Mouse (Mus musculus): ENCODE results near the gene Psmb7. TPM values are rescaled to one million over a fixed set of nuclear protein-coding genes. Genes with fewer than 3 reads are reported as not detected.
A peak's percentile ranks its signal among the peaks of the same experiment; 100 is the strongest.

Psmb7 gene
- total RNA-seq (2021) = 100 to 1,000 TPM; 250 to 253 TPM

DNA sequence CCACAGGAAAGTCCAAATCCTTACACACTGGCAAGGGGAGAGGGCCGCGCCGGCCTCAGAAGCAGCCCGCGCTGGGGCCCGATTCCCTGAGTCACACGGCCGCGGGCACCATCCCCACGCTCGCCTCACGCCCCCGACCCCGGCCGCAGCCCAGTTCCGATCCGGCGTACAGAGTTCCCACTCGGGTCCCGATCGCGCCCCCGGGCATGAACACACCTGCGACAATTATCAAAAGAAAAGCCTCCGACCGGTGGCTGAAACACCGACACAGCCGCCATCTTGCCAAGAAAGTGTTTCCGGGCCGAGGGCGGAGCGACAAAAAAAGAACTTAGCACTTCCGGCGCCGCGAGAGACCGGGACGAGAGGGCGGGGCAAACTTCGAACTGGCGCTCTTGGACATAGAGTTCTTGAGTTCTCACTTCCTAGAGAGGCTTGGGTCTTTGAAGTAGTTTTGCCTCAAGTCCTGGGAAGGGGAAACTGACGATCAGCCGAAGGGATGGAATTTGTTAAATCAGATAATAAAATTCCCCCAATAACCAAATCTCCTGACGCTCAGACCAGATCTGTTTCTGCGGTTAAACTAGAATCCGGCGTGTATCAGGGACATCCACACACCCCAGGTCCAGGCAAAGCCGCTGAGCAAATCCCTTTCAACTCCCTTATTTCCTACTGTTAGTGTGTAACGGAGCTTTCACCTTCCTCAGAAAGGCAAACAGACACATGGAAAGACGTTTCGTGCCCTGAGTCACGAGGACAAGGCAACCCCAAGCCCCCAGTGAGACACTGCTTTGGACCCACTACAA, at the start of gene Psmb7:
Gene Psmb7, minus strand, starts transcription at position 463 of the 803 bp plus-strand sequence.
- intact Hi-C loops (cut with DNase I) = loop anchor here (2.0 to 10.0 kb wide), 3 partner anchors 15 to 361 kb away; partner anchors contain the start of genes Arpc5l, Dennd1a and Rpl35
- DNase-seq (ENCODE audit: low spot score) = peak; percentile 73

DNA sequence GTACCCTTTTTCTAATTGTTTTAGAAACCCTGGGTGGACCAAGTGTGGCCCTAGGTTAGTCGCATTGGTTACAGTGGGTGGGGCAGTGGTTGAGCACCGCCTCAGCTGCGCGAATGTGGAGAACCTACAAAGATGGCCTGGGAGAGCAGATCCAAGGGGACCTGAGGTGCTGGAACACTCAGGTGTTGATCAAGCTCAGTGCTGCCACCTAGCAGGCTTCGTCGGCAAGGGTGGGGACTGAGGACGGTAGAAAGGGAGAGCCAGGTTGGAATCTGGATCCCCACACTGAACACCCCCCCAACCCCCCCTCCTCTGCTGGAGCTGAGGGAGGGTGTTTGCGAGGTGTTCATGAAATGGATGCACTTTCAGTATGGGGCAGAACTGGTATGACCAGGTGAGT, 47.7 kb upstream of the Psmb7 start:
- DNase-seq (ENCODE audit: low spot score) = no peak
- intact Hi-C loops (cut with DNase I) = no loop called here

DNA sequence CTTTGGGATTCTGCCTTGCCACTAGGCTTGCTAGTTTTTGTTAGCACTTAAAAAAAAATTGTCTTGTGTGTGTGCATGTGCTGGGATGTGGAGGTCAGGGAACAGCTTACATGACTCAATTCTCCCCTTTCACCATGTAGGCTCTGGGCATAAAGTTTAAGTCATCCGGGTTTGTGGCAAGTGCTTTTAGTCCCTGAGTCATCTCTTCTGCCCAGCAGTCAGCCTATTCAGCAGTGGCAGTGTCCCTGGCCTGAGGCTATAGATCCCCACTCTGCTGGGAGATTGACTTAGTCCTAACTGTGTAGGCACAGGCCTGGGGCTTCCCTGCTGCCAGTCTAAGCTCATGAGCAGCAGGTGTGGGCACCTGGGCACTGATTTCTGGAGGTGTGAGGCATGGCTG, 46.0 kb upstream of the Psmb7 start:
- intact Hi-C loops (cut with DNase I) = no loop called here
- no peak for DNase-seq (ENCODE audit: low spot score)

- DNase-seq (ENCODE audit: low spot score) = no peak
- intact Hi-C loops (cut with DNase I) = no loop called here
These were observed 45.1 kb upstream of the Psmb7 start for GRCm38 (mm10) chr2:38688791-38689520.

DNA sequence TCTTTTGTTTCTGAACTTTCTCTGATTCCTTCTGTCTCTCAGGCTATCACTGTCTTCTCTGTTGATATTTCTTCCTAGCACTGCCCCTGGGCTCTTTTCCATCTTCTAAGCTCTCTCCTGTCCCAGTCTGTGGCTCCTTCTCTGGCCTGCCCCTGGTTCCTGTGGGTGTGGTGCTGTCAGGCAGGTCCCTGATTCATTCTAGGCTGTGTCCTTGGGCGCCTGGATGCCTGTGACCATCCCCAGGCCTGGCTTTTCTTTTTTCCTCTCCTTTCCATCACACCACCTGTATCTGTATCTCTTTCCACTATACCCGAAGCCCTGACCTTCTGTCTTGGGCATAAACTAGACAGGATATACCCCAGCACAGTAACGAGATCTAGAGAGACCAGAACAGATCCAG, 41.9 kb upstream of the Psmb7 start:
- no peak for DNase-seq (ENCODE audit: low spot score)
- intact Hi-C loops (cut with DNase I) = no loop called here

DNA sequence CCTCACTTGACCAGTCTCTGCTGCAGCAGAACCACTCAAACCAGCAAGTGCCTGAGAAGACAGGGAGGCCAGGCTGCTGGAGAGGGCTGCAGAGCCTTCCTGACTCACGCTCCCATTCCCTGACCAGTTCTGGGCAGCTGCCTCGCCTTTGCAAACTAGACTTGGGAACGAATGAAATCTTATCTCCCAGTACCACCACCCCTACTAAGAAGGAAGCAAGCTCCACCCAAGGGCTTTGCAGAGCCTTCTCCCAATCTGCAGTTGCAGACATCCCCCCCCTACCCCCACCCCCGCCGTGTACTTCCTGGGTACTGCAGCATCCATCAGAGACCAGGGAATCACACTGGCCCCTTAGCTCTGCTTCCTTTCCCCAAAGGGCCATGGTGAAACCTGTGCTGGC, 39.2 kb upstream of the Psmb7 start:
- intact Hi-C loops (cut with DNase I) = no loop called here
- DNase-seq (ENCODE audit: low spot score) = no peak

GRCm38 (mm10) chr2:38682209-38682608, 38.3 kb upstream of the Psmb7 start:
- no peak for DNase-seq (ENCODE audit: low spot score)
- intact Hi-C loops (cut with DNase I) = no loop called here

DNA sequence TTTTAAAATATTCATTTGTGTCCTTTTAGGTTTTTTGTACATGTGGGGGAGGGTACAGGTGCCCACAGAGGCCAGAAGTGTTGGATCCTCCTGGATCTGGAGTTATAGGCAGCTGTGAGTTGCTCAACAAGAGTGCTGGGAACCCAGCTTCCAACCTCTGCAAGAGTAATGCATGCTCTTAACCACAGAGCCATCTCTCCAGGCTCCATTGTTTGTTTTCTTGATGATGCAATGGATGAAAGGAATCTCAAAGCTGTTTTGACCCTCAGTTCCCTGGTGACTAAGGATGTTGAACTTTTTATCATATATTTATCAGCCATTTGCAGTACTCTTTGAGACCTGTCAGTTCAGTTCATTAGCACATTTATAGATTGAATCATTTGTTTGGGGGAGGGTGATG, 35.1 kb upstream of the Psmb7 start:
- DNase-seq (ENCODE audit: low spot score) = no peak
- intact Hi-C loops (cut with DNase I) = no loop called here

- no peak for DNase-seq (ENCODE audit: low spot score)
These were observed 31.6 kb upstream of the Psmb7 start for GRCm38 (mm10) chr2:38675366-38675969.

GRCm38 (mm10) chr2:38672496-38672895, 28.6 kb upstream of the Psmb7 start:
- intact Hi-C loops (cut with DNase I) = no loop called here
- DNase-seq (ENCODE audit: low spot score) = no peak

More at GRCm38 (mm10) chr2:38675366-38675969, 31.6 kb upstream of the Psmb7 start:
- intact Hi-C loops (cut with DNase I) = no loop called here

- intact Hi-C loops (cut with DNase I) = no loop called here
- DNase-seq (ENCODE audit: low spot score) = no peak
These were observed 25.1 kb upstream of the Psmb7 start for GRCm38 (mm10) chr2:38668802-38669580.

GRCm38 (mm10) chr2:38661398-38661797, 17.5 kb upstream of the Psmb7 start:
- intact Hi-C loops (cut with DNase I) = loop anchor here (2.0 kb wide), 1 partner anchor 77 kb away; no protein-coding TSS in a partner anchor
- no peak for DNase-seq (ENCODE audit: low spot score)

DNA sequence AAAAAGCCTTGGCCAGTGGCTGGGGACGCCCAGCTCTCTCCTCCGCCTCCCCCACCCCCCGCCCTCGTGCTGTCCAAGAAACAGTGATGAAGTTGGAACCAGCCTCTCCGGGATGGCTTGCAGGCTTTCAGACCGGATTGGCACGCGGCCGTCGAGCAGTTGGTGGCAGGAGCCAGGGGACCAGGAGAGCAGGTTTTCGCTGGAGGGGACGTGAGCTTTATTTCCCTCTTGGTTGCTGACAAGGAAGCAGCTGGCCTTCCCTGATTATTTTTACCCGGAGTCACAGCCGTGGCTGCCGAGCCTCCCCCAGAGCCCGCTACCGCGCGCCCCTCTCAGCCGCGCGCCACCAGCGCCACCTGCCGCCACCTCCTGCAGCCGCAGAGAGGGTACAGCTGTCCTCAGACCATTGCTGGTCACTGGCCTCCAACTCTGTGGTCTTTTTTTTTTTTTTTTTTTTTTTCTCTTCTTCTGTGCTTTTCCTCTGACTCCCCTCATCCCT, 14.5 kb upstream of the Psmb7 start:
- intact Hi-C loops (cut with DNase I) = loop anchor here (1.0 to 5.0 kb wide), 3 partner anchors 14 to 841 kb away; partner anchors contain the start of gene Psmb7

DNA sequence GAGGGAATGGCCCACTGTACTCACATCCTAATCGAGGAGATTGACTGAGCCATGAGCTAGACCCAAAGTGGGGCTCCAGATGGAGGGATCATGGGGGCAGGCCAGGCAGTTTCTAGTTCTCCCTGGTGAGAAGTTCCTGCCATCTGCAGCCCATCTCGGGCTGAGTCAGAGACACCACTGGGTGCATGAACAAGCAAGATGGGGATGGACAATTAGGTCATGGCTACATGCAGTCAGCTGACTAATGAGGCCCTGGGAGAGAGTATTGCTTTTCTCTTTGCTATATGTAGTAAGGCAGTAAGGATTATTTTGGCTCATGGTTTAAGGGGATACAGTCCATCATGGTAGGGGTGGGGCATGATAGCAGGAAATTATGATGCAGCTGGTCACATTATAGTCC, 9.8 kb upstream of the Psmb7 start:
- no peak for DNase-seq (ENCODE audit: low spot score)
- intact Hi-C loops (cut with DNase I) = no loop called here

More for the DNA sequence above, 14.5 kb upstream of the Psmb7 start:
- DNase-seq (ENCODE audit: low spot score) = peak; percentile 57

- DNase-seq (ENCODE audit: low spot score) = no peak
These were observed 9.4 kb upstream of the Psmb7 start for GRCm38 (mm10) chr2:38653293-38653619.

GRCm38 (mm10) chr2:38652565-38653292, 8.8 kb upstream of the Psmb7 start:
- peak; percentile 22 for DNase-seq (ENCODE audit: low spot score)
- intact Hi-C loops (cut with DNase I) = no loop called here

More at GRCm38 (mm10) chr2:38653293-38653619, 9.4 kb upstream of the Psmb7 start:
- intact Hi-C loops (cut with DNase I) = no loop called here

GRCm38 (mm10) chr2:38652098-38652497, 8.2 kb upstream of the Psmb7 start:
- intact Hi-C loops (cut with DNase I) = no loop called here
- no peak for DNase-seq (ENCODE audit: low spot score)

- no peak for DNase-seq (ENCODE audit: low spot score)
- intact Hi-C loops (cut with DNase I) = no loop called here
These were observed 6.5 kb upstream of the Psmb7 start for GRCm38 (mm10) chr2:38650340-38650739.

DNA sequence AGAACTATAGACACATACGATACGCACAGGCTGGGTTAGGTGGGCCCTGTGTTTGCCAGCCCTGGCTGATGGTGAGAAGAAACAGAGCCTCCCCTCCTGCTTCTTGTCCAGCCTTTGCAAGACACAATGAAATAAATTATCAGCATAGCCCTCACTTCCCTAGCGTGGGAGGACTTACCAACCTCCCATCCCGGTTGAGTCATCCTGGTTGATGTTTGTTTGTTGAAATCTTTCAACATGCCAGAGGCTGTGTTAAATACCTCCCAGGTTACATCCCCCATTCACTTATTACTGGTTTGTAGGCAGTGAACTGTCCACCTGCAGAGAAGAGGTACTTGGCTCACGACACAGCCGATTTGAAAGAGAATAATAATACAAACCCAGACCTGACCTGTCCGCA, 3.8 kb upstream of the Psmb7 start:
- no peak for DNase-seq (ENCODE audit: low spot score)
- intact Hi-C loops (cut with DNase I) = loop anchor here (10.0 kb wide), 2 partner anchors 357 to 363 kb away; partner anchors contain the start of genes Arpc5l, Dennd1a and Rpl35

All from heart, postnatal 25 days (tissue).